Mouse (Mus musculus): ENCODE measurements around the gene Rad50. TPM values are rescaled to one million over a fixed set of nuclear protein-coding genes. Genes with fewer than 3 reads are reported as not detected.
A peak's percentile ranks its signal among the peaks of the same experiment; 100 is the strongest.

Rad50 gene
- total and polyA plus RNA-seq, 3 experiments = 39.6 to 53.6 (median 48.2) TPM

GRCm38 (mm10) chr11:53636183-53636646, 70.9 kb downstream of the Rad50 start:
- dilution Hi-C loops (cut with MboI; ENCODE audit: extremely low pct_ligation_motif_present, extremely low pct_unique_long_range_greater_than_20kb, low sequenced_read_pairs) (no loop called here), in situ Hi-C loops (cut with MboI; ENCODE audit: low pct_ligation_motif_present, low pct_unique_long_range_greater_than_20kb, low sequenced_read_pairs) (no loop called here)
- no peaks in the 10 kb centered on the region for H3K9me3 ChIP-seq (replicated peaks; ENCODE audit: low read length)
- H3K4me2 ChIP-seq (ENCODE audit: insufficient read depth, low read depth, poor library complexity, severe bottlenecking) = peak overlapping the region; percentile 93
- H3K9ac ChIP-seq (ENCODE audit: insufficient read depth, low read depth) = peak overlapping the region; percentile 64
- no peaks in the 10 kb centered on the region for H3K27me3 ChIP-seq (replicated peaks)
- peak overlapping the region; percentile 0 to 42 (median 28) for H3K4me3 ChIP-seq (replicated peaks in 1 of 3; ENCODE audit: low read depth in 2 of 3, low read length in 2 of 3, poor library complexity in 1 of 3)
- H3K79me2 ChIP-seq (replicated peaks; ENCODE audit: control insufficient read depth, extremely low read depth, insufficient read depth, poor library complexity, severe bottlenecking) = no peaks in the 10 kb centered on the region
- peaks cover 0 to 16% of the 10 kb centered on the region in 2 experiments for H3K36me3 ChIP-seq (replicated peaks in 1 of 2; ENCODE audit: control insufficient read depth in 1 of 2, insufficient read depth in 1 of 2, low read length in 1 of 2)
- H3K27ac ChIP-seq (ENCODE audit: insufficient read depth, low read depth) = peak overlapping the region; percentile 92
- TF ChIP-seq RAD21 (IDR thresholded peaks at IDR 0.05; ENCODE audit: low read depth, low read length) (no peak; the same call in 1 of the 2 replicates), ZKSCAN1 (IDR thresholded peaks at IDR 0.05; ENCODE audit: borderline replicate concordance, low read depth, low read length) (no peak), CTCF (conservative IDR thresholded peaks at IDR 0.05 in 1 of 2, IDR thresholded peaks at IDR 0.05 in 1 of 2; ENCODE audit: low read depth in 2 of 2, low read length in 2 of 2) (0 out of 4 replicates have a peak, but pooled peaks of 1 of the 2 experiments have one; percentile 9), EP300 (IDR thresholded peaks at IDR 0.05; ENCODE audit: low read length) (0 out of 2 replicates have a peak, but pooled peaks have one; percentile 13), CHD1 (IDR thresholded peaks at IDR 0.05; ENCODE audit: low read depth, low read length) (no peak), TBP (conservative IDR thresholded peaks at IDR 0.05; ENCODE audit: low read depth, low read length) (0 out of 2 replicates have a peak, but pooled peaks have one; percentile 15), UBTF (IDR thresholded peaks at IDR 0.05; ENCODE audit: low read depth, low read length) (no peak), MYC (IDR thresholded peaks at IDR 0.05; ENCODE audit: low read depth, low read length) (0 out of 2 replicates have a peak, but pooled peaks have one; percentile 21), MAFK (IDR thresholded peaks at IDR 0.05; ENCODE audit: insufficient replicate concordance, low read length) (no peak), MAZ (IDR thresholded peaks at IDR 0.05; ENCODE audit: low read depth, low read length) (0 out of 2 replicates have a peak, but pooled peaks have one; percentile 13), ETS1 (conservative IDR thresholded peaks at IDR 0.05; ENCODE audit: low read depth, low read length) (peak; percentile 74), POLR2A (IDR thresholded peaks at IDR 0.05; ENCODE audit: low read depth, low read length) (peak; percentile 45; the same call in 1 of the 2 replicates), ZC3H11A (IDR thresholded peaks at IDR 0.05; ENCODE audit: low read depth, low read length) (no peak), MXI1 (IDR thresholded peaks at IDR 0.05; ENCODE audit: low read depth, low read length) (peak; percentile 51; the same call in 1 of the 2 replicates), MEF2A (IDR thresholded peaks at IDR 0.05; ENCODE audit: borderline replicate concordance, low read depth, low read length) (peak; percentile 83), JUN (IDR thresholded peaks at IDR 0.05; ENCODE audit: insufficient read depth, low read depth, low read length) (no peak), E2F4 (IDR thresholded peaks at IDR 0.05; ENCODE audit: insufficient replicate concordance, low read depth, low read length) (no peak), ZNF384 (IDR thresholded peaks at IDR 0.05; ENCODE audit: low read depth, low read length) (no peak), MAX (IDR thresholded peaks at IDR 0.05; ENCODE audit: low read length) (peak; percentile 49; the same call in 1 of the 2 replicates), SMC3 (IDR thresholded peaks at IDR 0.05; ENCODE audit: low read depth, low read length) (no peak), HCFC1 (IDR thresholded peaks at IDR 0.05; ENCODE audit: low read depth, low read length) (no peak; the same call in 1 of the 2 replicates), GABPA (IDR thresholded peaks at IDR 0.05; ENCODE audit: insufficient replicate concordance, low read depth, low read length) (no peak), JUND (conservative IDR thresholded peaks at IDR 0.05; ENCODE audit: low read depth, low read length) (no peak), SIN3A (IDR thresholded peaks at IDR 0.05; ENCODE audit: low read length) (peak; percentile 17; the same call in 1 of the 2 replicates), ZMIZ1 (IDR thresholded peaks at IDR 0.05; ENCODE audit: low read depth, low read length) (peak; percentile 23), NELFE (IDR thresholded peaks at IDR 0.05; ENCODE audit: low read depth, low read length) (peak; percentile 24; the same call in 1 of the 2 replicates), IRF4 (IDR thresholded peaks at IDR 0.05; ENCODE audit: low read depth, low read length) (peak; percentile 10; the same call in 1 of the 2 replicates), TCF12 (IDR thresholded peaks at IDR 0.05; ENCODE audit: low read depth, low read length) (peak; percentile 71; the same call in 1 of the 2 replicates), ELF1 (IDR thresholded peaks at IDR 0.05; ENCODE audit: low read depth, low read length) (0 out of 2 replicates have a peak, but pooled peaks have one; percentile 37), BHLHE40 (IDR thresholded peaks at IDR 0.05; ENCODE audit: low read depth, low read length) (peak; percentile 85), KAT2A (IDR thresholded peaks at IDR 0.05; ENCODE audit: insufficient replicate concordance, low read length) (0 out of 2 replicates have a peak, but pooled peaks have one; percentile 56), POLR2AphosphoS2 (IDR thresholded peaks at IDR 0.05; ENCODE audit: low read depth, low read length) (no peak), RCOR1 (conservative IDR thresholded peaks at IDR 0.05; ENCODE audit: low read depth, low read length) (0 out of 2 replicates have a peak, but pooled peaks have one; percentile 9), CHD2 (IDR thresholded peaks at IDR 0.05; ENCODE audit: low read length) (peak; percentile 57; the same call in 1 of the 2 replicates), PAX5 (IDR thresholded peaks at IDR 0.05; ENCODE audit: low read length) (no peak), USF2 (conservative IDR thresholded peaks at IDR 0.05; ENCODE audit: low read depth, low read length) (no peak), NRF1 (IDR thresholded peaks at IDR 0.05; ENCODE audit: low read depth, low read length) (peak; percentile 52), USF1 (IDR thresholded peaks at IDR 0.05; ENCODE audit: low read depth, low read length) (no peak)
- peaks cover 45 to 84% of the 10 kb centered on the region in 2 experiments for H3K4me1 ChIP-seq (ENCODE audit: control insufficient read depth in 1 of 2, insufficient read depth in 2 of 2)
- DNase-seq (ENCODE audit: extremely low read depth) = peak; percentile 85

Data from CH12.LX (cell line).